Mouse (Mus musculus): ENCODE results near the gene Asb12.
A peak's percentile ranks its signal among the peaks of the same experiment; 100 is the strongest.
"Not testable (repeated sequence)": the region's sequence is repeated elsewhere in the genome, so short reads cannot be mapped to it uniquely, and the experiment has no call there.

The Asb12 gene

DNA sequence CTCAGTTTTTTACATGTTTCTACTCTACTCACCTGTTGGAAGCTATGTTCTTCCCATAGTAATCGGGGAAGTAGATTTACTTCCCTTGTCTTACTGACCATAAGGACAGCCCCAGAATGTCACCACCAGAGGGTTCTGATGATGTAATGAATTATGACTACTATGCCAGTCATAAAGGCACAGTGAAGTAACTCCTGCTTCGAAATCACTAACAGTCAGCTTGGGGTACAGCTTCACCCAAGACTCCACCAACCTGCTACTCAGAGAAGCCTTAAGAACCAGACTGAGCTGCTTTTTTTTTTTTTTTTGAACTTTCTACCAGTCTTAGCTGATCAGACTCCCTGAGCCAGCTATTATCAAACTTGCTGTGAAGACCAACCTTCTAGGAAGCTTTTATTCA lies at the start of gene Asb12, which contains the start of gene Pfn5:
Gene Asb12, minus strand, starts transcription at position 101 of the 400 bp plus-strand sequence.
Gene Pfn5, plus strand, starts transcription at position 218 of the 400 bp plus-strand sequence.
- no peak for DNase-seq (ENCODE audit: low read depth in 2 of 2, low spot score in 2 of 2)

DNA sequence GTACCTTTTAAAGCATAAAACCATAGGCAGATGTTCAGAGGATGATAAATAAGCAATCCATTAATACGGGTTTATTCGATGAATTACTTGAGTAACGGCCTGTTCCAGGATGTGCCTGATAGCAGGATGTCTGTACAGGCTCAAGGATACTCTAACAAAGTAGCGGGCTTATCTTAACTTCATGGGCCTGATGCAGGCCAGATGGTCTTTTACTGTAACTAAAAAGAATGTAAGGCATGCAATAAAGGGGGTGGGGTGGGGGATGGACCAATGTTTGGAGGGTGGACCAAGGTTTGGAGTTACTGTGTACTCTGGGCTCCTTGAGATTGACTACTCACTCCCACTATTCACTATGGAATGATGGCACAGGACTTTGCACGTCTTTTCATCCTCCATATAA lies 42.8 kb upstream of the Asb12 start:
- DNase-seq (ENCODE audit: low read depth in 2 of 2, low spot score in 2 of 2): no peak

- DNase-seq (ENCODE audit: low read depth in 2 of 2, low spot score in 2 of 2): no peak
These were observed 3.5 kb downstream of the Asb12 start for GRCm38 (mm10) chrX:95554321-95554720.

DNA sequence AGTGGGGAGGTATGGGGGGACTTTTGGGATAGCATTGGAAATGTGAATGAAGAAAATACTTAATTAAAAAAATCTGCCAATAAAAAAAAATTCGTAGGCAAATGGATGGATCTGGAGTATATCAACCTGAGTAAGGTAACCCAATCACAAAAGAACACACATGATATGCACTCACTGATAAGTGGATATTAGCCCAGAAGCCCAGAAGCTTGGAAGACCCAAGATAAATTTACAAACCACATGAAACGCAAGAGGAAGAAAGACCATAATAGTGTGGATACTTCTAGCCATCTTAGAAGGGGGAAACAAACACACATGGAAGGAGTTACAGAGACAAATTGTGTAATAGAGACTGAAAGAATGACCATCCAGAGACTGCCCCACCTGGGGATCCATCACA lies 22.3 kb downstream of the Asb12 start:
- not testable (repeated sequence) for DNase-seq (ENCODE audit: low read depth in 2 of 2, low spot score in 2 of 2)

GRCm38 (mm10) chrX:95525166-95525565 lies 32.6 kb downstream of the Asb12 start:
- no peak for DNase-seq (ENCODE audit: low read depth in 2 of 2, low spot score in 2 of 2)

- DNase-seq (ENCODE audit: low read depth in 2 of 2, low spot score in 2 of 2): no peak
These were observed 33.9 kb downstream of the Asb12 start for GRCm38 (mm10) chrX:95523883-95524282.

- DNase-seq (ENCODE audit: low read depth in 2 of 2, low spot score in 2 of 2): no peak
These were observed 100.6 kb downstream of the Asb12 start for GRCm38 (mm10) chrX:95457166-95457565.

GRCm38 (mm10) chrX:95445866-95446265 lies 111.9 kb downstream of the Asb12 start:
- no peak for DNase-seq (ENCODE audit: low read depth in 2 of 2, low spot score in 2 of 2)

- no peak for DNase-seq (ENCODE audit: low read depth in 2 of 2, low spot score in 2 of 2)
These were observed 112.6 kb downstream of the Asb12 start for GRCm38 (mm10) chrX:95445141-95445540.

GRCm38 (mm10) chrX:95444776-95445111 lies 113.0 kb downstream of the Asb12 start, which contains the start of gene Amer1:
Gene Amer1, minus strand, starts transcription at chrX:95444872.
- DNase-seq (ENCODE audit: low read depth in 2 of 2, low spot score in 2 of 2): peak; percentile 72 to 75

- DNase-seq (ENCODE audit: low read depth in 2 of 2, low spot score in 2 of 2): peak; percentile 3 to 31
These were observed 113.7 kb downstream of the Asb12 start for GRCm38 (mm10) chrX:95443898-95444775.

DNA sequence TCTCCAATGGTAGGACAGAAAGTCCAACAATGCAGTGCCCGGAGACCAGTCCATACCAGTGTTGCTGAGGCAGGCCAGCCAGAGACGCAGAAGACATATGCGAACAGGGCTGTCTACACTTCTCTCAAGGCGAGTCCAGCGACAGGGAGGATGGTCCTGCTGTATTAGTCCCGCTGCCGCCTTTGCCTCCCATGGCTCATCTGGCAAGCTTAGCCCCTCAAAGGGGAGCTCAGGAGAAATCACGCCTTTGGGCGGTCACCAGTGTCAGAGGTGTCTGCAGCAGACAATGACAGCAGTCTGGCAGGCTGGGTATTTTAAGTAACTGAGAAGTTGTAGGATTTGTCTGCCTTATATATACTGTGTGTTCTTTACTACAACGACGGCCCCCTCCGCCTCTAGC lies 114.4 kb downstream of the Asb12 start:
- DNase-seq (ENCODE audit: low read depth in 2 of 2, low spot score in 2 of 2): no peak

GRCm38 (mm10) chrX:95442261-95442660 lies 115.5 kb downstream of the Asb12 start:
- no peak for DNase-seq (ENCODE audit: low read depth in 2 of 2, low spot score in 2 of 2)

DNA sequence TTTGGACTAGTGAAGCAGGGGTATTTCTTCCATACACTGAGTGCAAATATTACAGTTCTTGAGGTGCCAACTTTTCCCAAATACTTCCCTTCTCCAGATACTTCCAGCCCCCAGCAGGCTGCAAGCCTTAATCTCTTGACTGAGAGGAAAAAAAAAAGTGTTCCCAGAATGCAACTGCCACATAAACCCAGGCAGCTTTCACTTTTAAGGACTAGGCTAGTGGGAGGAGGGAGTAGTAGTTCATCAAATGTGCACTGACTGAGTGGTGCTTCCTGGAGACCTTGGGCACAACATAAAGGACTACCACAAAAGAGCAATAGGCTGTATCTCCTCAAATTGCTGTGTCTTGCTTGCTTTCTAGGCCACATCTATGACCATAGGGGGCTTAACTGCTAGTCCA lies 116.5 kb downstream of the Asb12 start:
- DNase-seq (ENCODE audit: low read depth in 2 of 2, low spot score in 2 of 2): no peak

DNA sequence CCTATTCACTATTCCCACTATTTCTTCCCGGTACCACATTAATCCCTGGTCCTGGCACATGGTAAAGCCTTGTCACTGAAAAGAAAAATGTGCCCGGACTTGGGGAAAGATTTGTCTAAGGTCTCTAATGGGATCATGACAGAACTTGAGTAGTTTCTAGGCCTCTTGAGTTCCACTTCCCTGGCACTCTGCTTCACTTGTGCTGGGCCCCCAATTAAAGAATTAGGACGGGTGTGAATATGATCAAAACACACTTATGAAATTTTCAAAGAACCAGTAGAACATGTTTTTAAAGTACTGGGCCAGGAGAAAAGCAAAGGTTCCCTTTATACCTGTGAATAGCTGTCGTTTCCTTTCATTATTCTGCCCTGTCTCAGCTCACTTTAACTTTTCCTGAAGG lies 119.3 kb downstream of the Asb12 start:
- DNase-seq (ENCODE audit: low read depth in 2 of 2, low spot score in 2 of 2): no peak

DNA sequence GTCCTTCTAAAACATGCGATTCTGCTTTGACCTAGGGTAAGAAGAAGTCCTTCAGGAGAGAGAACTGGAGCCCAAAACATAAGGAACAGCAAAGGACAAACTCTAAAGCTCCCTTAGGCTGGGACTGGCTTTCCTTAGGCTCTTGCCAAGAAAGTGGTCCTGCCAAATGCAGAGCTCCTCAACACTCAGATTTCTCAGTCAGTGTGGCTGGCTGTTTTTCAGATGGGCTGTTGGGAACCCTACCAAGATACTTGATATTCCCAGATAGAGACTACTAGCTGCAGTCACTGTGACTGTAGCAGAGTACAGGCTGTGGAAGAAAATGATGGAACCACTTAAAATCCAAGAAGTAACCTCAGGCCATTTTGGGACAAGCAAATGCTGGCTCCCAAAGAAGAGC lies 120.6 kb downstream of the Asb12 start:
- no peak for DNase-seq (ENCODE audit: low read depth in 2 of 2, low spot score in 2 of 2)
